ENCODE assay signal across 10 mouse cellular contexts in genomic region chr19:3577265-3577910, GRCm38 (mm10). TPM values are rescaled to one million over a fixed set of nuclear protein-coding genes. Genes with fewer than 3 reads are reported as not detected.
DNase-seq lines count a peak whose midpoint lies in the region; ATAC-seq lines count a peak whose summit lies in the region.
"Had no signal": no experiment of that assay in that cellular context is flagged by ENCODE, and none has a peak within 500 bp of the region (broad histone marks: within the 10 kb centered on the region; RNA-seq: fewer than 3 reads in every experiment).

No protein-coding gene starts in this region.

- DNase-seq in heart, adult 9 months (ENCODE audit: low spot score in 2 of 2): no peak
- DNase-seq in midbrain, embryonic 10.5 days (ENCODE audit: low spot score): no peak
- no peak for DNase-seq in gastrocnemius, postnatal 10 days
- DNase-seq: adrenal gland, postnatal 10 days; retina, postnatal 1 day had no signal

- H3K9me3 ChIP-seq in heart, embryonic 14.5 days (ENCODE audit: control insufficient read depth, low read length): no peaks in the 10 kb centered on the region
- H3K9me3 ChIP-seq in midbrain, embryonic 10.5 days (replicated peaks): no peaks in the 10 kb centered on the region
- H3K9me3 ChIP-seq in midbrain, embryonic 15.5 days: no peaks in the 10 kb centered on the region
- no peaks in the 10 kb centered on the region for H3K9me3 ChIP-seq in intestine, embryonic 15.5 days
- H3K9me3 ChIP-seq in liver, embryonic 16.5 days (replicated peaks; ENCODE audit: control insufficient read depth, low read length): no peaks in the 10 kb centered on the region
- H3K9me3 ChIP-seq: lung, embryonic 15.5 days had no signal

- peaks cover 18 to 41% of the 10 kb centered on the region in 2 experiments for H3K4me1 ChIP-seq in heart, embryonic 14.5 days (ENCODE audit: control insufficient read depth in 2 of 2, insufficient read depth in 2 of 2, low read length in 2 of 2)
- H3K4me1 ChIP-seq in midbrain, embryonic 10.5 days: peaks cover 27% of the 10 kb centered on the region
- H3K4me1 ChIP-seq in midbrain, embryonic 15.5 days: peaks cover 24% of the 10 kb centered on the region
- H3K4me1 ChIP-seq in intestine, embryonic 15.5 days (replicated peaks): peaks cover 11% of the 10 kb centered on the region; the same call in 1 of the 2 replicates
- peaks cover 32% of the 10 kb centered on the region for H3K4me1 ChIP-seq in liver, embryonic 16.5 days (ENCODE audit: control insufficient read depth, low read depth, low read length)

- WGBS in heart, embryonic 14.5 days: 44% methylated on average over 4 of the region's 4 CpGs
- WGBS in midbrain, embryonic 10.5 days: 92% methylated on average over 4 of the region's 4 CpGs
- WGBS in midbrain, embryonic 15.5 days: 87% methylated on average over 4 of the region's 4 CpGs
- WGBS in intestine, embryonic 15.5 days: 58% methylated on average over 4 of the region's 4 CpGs
- WGBS in liver, embryonic 16.5 days (ENCODE audit: insufficient replicate concordance): 59% methylated on average over 4 of the region's 4 CpGs

- no peaks in the 10 kb centered on the region for H3K36me3 ChIP-seq in heart, embryonic 14.5 days (ENCODE audit: control insufficient read depth, insufficient read depth, low read length)
- peaks cover 3% of the 10 kb centered on the region; the same call in 1 of the 2 replicates for H3K36me3 ChIP-seq in midbrain, embryonic 10.5 days
- no peaks in the 10 kb centered on the region for H3K36me3 ChIP-seq in midbrain, embryonic 15.5 days (replicated peaks)
- no peaks in the 10 kb centered on the region for H3K36me3 ChIP-seq in intestine, embryonic 15.5 days
- H3K36me3 ChIP-seq in liver, embryonic 16.5 days (ENCODE audit: control insufficient read depth, insufficient read depth): no peaks in the 10 kb centered on the region
- H3K36me3 ChIP-seq: lung, embryonic 15.5 days had no signal

- H3K9ac ChIP-seq in heart, embryonic 14.5 days (ENCODE audit: low read length): no peak overlapping the region
- no peak overlapping the region for H3K9ac ChIP-seq in midbrain, embryonic 15.5 days
- no peak overlapping the region for H3K9ac ChIP-seq in intestine, embryonic 15.5 days
- peak overlapping the region; percentile 7; the same call in 1 of the 2 replicates for H3K9ac ChIP-seq in liver, embryonic 16.5 days (ENCODE audit: low read depth, low read length)
- H3K9ac ChIP-seq: lung, embryonic 15.5 days had no signal

- H3K27me3 ChIP-seq in heart, embryonic 14.5 days (ENCODE audit: control insufficient read depth, insufficient read depth, low read length): no peaks in the 10 kb centered on the region
- H3K27me3 ChIP-seq in midbrain, embryonic 10.5 days (ENCODE audit: low read depth, poor library complexity, severe bottlenecking): no peaks in the 10 kb centered on the region
- no peaks in the 10 kb centered on the region for H3K27me3 ChIP-seq in midbrain, embryonic 15.5 days (replicated peaks)
- no peaks in the 10 kb centered on the region for H3K27me3 ChIP-seq in intestine, embryonic 15.5 days (replicated peaks)
- H3K27me3 ChIP-seq in liver, embryonic 16.5 days (ENCODE audit: control insufficient read depth, insufficient read depth, low read depth, low read length): no peaks in the 10 kb centered on the region
- H3K27me3 ChIP-seq: lung, embryonic 15.5 days had no signal

- peak overlapping the region; percentile 56 to 96 for H3K27ac ChIP-seq in heart, embryonic 14.5 days (replicated peaks in 1 of 2; ENCODE audit: control insufficient read depth in 1 of 2, insufficient read depth in 1 of 2, low read depth in 2 of 2, low read length in 2 of 2)
- peak overlapping the region; percentile 99; the same call in 1 of the 2 replicates for H3K27ac ChIP-seq in midbrain, embryonic 10.5 days (replicated peaks)
- no peak overlapping the region for H3K27ac ChIP-seq in midbrain, embryonic 15.5 days
- peak overlapping the region; percentile 52 for H3K27ac ChIP-seq in intestine, embryonic 15.5 days
- no peak overlapping the region for H3K27ac ChIP-seq in liver, embryonic 16.5 days (ENCODE audit: low read length)
- H3K27ac ChIP-seq: lung, embryonic 15.5 days had no signal

- ATAC-seq in heart, embryonic 14.5 days (ENCODE audit: insufficient number of reproducible peaks, insufficient read depth, low FRiP score, low read depth): no peak
- ATAC-seq in midbrain, embryonic 15.5 days (replicated peaks): no peak
- ATAC-seq in intestine, embryonic 15.5 days: no peak
- no peak for ATAC-seq in liver, embryonic 16.5 days (ENCODE audit: low read depth)

- peak overlapping the region; percentile 15; the same call in 1 of the 2 replicates for H3K4me2 ChIP-seq in heart, embryonic 14.5 days (ENCODE audit: low read length)
- no peak overlapping the region for H3K4me2 ChIP-seq in midbrain, embryonic 15.5 days
- H3K4me2 ChIP-seq in intestine, embryonic 15.5 days (replicated peaks): no peak overlapping the region
- H3K4me2 ChIP-seq in liver, embryonic 16.5 days (ENCODE audit: low read depth, low read length): no peak overlapping the region; the same call in 1 of the 2 replicates

- H3K4me3 ChIP-seq in heart, embryonic 14.5 days (ENCODE audit: control insufficient read depth in 1 of 2, insufficient read depth in 1 of 2, low read depth in 1 of 2, low read length in 2 of 2): no peak overlapping the region
- H3K4me3 ChIP-seq in midbrain, embryonic 10.5 days: no peak overlapping the region
- H3K4me3 ChIP-seq in midbrain, embryonic 15.5 days: no peak overlapping the region
- H3K4me3 ChIP-seq in intestine, embryonic 15.5 days (replicated peaks): no peak overlapping the region
- no peak overlapping the region for H3K4me3 ChIP-seq in liver, embryonic 16.5 days (ENCODE audit: low read depth, low read length)

RNA-seq across cellular contexts. Expression of gene Ppp6r3, which starts 1.8 kb away (rescaled TPM):
- 55.6 and 62.2 TPM in 2 replicates for polyA plus RNA-seq in heart, embryonic 14.5 days (2014; fragmentation: Nextera tagmentation; extraction: Ambion mirVana)
- polyA plus RNA-seq in midbrain, embryonic 10.5 days (2016; fragmentation: Nextera tagmentation; extraction: Ambion mirVana): 71.3 and 79.7 TPM in 2 replicates
- polyA plus RNA-seq in midbrain, embryonic 15.5 days (2015; fragmentation: Nextera tagmentation; extraction: Ambion mirVana): 55.7 and 65.4 TPM in 2 replicates
- 46.9 and 51.1 TPM in 2 replicates for polyA plus RNA-seq in intestine, embryonic 15.5 days (2015; fragmentation: Nextera tagmentation; extraction: Ambion mirVana)
- 23.9 and 24.6 TPM in 2 replicates for polyA plus RNA-seq in liver, embryonic 16.5 days (2015; fragmentation: Nextera tagmentation; extraction: Ambion mirVana)
- 10 to 100 TPM; 58.2 to 68.7 TPM for total RNA-seq in gastrocnemius, postnatal 10 days (2021)

Comparison
In these comparisons a context has a peak if more than half of its experiments do, and no peak if none do; other contexts are left out.
1. H3K27ac ChIP-seq: peak in heart, embryonic 14.5 days (2 of 2), midbrain, embryonic 10.5 days (single experiment) and intestine, embryonic 15.5 days (single experiment); none in midbrain, embryonic 15.5 days (single experiment) and liver, embryonic 16.5 days (single experiment).